Mouse (Mus musculus) spleen, adult 2 months (tissue): ENCODE measurements around the gene Ccdc151.

ENCODE experiments used
- CTCF ChIP-seq: fragments of 200-500 bp; IDR thresholded peaks from 2 replicates; pipeline ENCODE4 v1.5.1; 2011; ENCODE audit warnings: mild to moderate bottlenecking, inconsistent platforms; ENCODE audit not compliant: insufficient read depth, insufficient read length, insufficient replicate concordance; ENCODE audit errors: extremely low read depth
- POLR2A ChIP-seq: fragments of 200-500 bp; IDR thresholded peaks from 2 replicates; pipeline ENCODE4 v1.6.1; 2011; ENCODE audit warnings: low read depth, low read length, inconsistent platforms

- TF ChIP-seq CTCF (no peak), POLR2A (no peak)
These were observed 42.3 kb downstream of the Ccdc151 start for GRCm38 (mm10) chr9:21960135-21960534.
